Mouse (Mus musculus) liver, postnatal 0 days (tissue): ENCODE data around the gene Uaca.

ENCODE experiments used
- CTCF ChIP-seq: sonication (generic); IDR thresholded peaks from 2 replicates; pipeline ENCODE4 v1.5.1; 2016; ENCODE audit warnings: antibody characterized with exemption, low read depth
- EP300 ChIP-seq: IDR thresholded peaks from 2 replicates; pipeline ENCODE4 v1.6.1; 2016; ENCODE audit warnings: antibody characterized with exemption, low read depth, mild to moderate bottlenecking

GRCm38 (mm10) chr9:60861030-60861429, 66.7 kb downstream of the Uaca start:
- TF ChIP-seq CTCF (no peak), EP300 (no peak)
